Mouse (Mus musculus) intestine, embryonic 16.5 days (tissue): ENCODE data around the gene Med4. TPM values are rescaled to one million over a fixed set of nuclear protein-coding genes. Genes with fewer than 3 reads are reported as not detected.
A peak's percentile ranks its signal among the peaks of the same experiment; 100 is the strongest.

Experiments
- ATAC-seq: fragments of 200-750 bp; cut with Nextera tagmentation; 2 replicates; pipeline ENCODE4 v1.8.0; 2017; ENCODE audit warnings: moderate TSS enrichment, moderate library complexity
- H3K27ac ChIP-seq: fragments of 300-500 bp; sonication (generic); 2 replicates; pipeline ENCODE4 v1.5.1; 2014; ENCODE audit warnings: mild to moderate bottlenecking, low read length
- H3K27me3 ChIP-seq: fragments of 300-500 bp; sonication (generic); replicated peaks from 2 replicates; pipeline ENCODE4 v1.6.1; 2014; ENCODE audit warnings: low read length, control low read depth, mixed read lengths; ENCODE audit not compliant: control insufficient read depth, insufficient read depth
- H3K36me3 ChIP-seq: fragments of 300-500 bp; sonication (generic); 2 replicates; pipeline ENCODE4 v1.6.1; 2014; ENCODE audit warnings: low read length, control low read depth; ENCODE audit not compliant: control insufficient read depth, insufficient read depth
- H3K4me1 ChIP-seq: fragments of 300-500 bp; sonication (generic); 2 replicates; pipeline ENCODE4 v1.6.1; 2014; ENCODE audit warnings: low read length, control low read depth, mixed read lengths; ENCODE audit not compliant: control insufficient read depth, insufficient read depth
- H3K4me2 ChIP-seq: fragments of 300-500 bp; sonication (generic); 2 replicates; pipeline ENCODE4 v1.6.1; 2014; ENCODE audit warnings: low read depth, low read length, control low read depth
- H3K4me3 ChIP-seq: fragments of 300-500 bp; sonication (generic); 2 replicates; pipeline ENCODE4 v1.5.1; 2014; ENCODE audit warnings: mild to moderate bottlenecking, low read length
- H3K9ac ChIP-seq: fragments of 300-500 bp; sonication (generic); 2 replicates; pipeline ENCODE4 v1.6.1; 2014; ENCODE audit warnings: low read depth, low read length
- H3K9me3 ChIP-seq: fragments of 300-500 bp; sonication (generic); 2 replicates; pipeline ENCODE4 v1.6.1; 2016; ENCODE audit warnings: low read length, control low read depth; ENCODE audit not compliant: control insufficient read depth
- WGBS: fragments of 180-500 bp; shearing (Covaris S2); extraction: QIAGEN DNeasy Blood & Tissue Kit; methylation state at CpG from one replicate; pipeline ENCODE4 v1.1.7; 2014; 5-methylcytosine and 5-hydroxymethylcytosine counted together
- polyA plus RNA-seq: library from polyadenylated mRNA; unstranded; fragments of >200 nt; fragmentation: Nextera tagmentation; extraction: Ambion mirVana; gene quantifications from 2 replicates; pipeline ENCODE4 v1.2.1, GENCODE M21; 2015

Gene Med4
- polyA plus RNA-seq, 1 experiment from 2014 or later: 64.5 TPM

DNA sequence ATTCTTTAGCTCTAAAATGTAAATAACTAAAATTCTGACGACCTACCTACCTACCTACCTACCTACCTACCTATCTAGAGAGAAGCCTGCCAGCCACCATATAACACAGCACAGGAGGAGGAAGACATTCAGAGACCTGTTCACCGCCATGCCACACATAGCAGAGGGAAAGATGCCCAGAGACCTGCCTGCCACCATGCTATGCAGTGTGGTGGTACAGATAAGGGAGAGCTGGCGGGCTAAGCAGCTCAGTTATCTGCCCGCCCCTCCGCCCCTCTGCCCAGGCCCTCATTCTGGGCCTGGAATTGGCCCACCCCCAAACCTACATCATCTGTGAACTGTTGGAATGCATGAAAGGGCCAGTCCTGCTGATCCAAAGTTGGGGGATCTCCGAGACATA is 15.7 kb upstream of the Med4 start:
- WGBS: 75% methylated on average over 6 of the region's 6 CpGs

DNA sequence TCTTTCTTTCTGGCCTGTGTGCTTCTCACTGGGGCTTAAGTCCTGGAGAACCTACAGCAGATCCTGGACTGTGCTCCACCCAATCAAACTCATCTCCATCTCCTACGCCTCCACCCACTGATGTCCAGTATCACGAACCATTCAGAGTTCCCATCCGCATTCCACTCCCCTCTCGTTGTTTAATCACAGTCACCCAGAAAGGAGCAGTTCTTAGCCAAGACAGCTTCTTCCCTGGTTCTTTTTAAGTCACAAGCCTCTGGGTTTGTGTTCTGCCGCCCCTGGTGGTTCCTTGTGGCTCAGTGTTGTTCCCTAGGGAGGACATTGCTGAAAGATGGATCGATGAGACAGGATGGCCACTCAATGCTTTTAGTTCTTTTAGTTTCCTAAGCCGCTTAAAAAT is 14.1 kb upstream of the Med4 start:
- H3K36me3 ChIP-seq: no peaks in the 10 kb centered on the region
- ATAC-seq: no peak
- no peak overlapping the region for H3K9ac ChIP-seq
- H3K27me3 ChIP-seq: no peaks in the 10 kb centered on the region
- no peaks in the 10 kb centered on the region for H3K4me1 ChIP-seq
- 74% methylated on average over 7 of the region's 7 CpGs for WGBS
- H3K4me2 ChIP-seq: no peak overlapping the region
- H3K4me3 ChIP-seq: no peak overlapping the region
- peaks cover 3% of the 10 kb centered on the region; the same call in 1 of the 2 replicates for H3K9me3 ChIP-seq
- no peak overlapping the region for H3K27ac ChIP-seq

More for the DNA sequence above, 15.7 kb upstream of the Med4 start:
- no peak for ATAC-seq
- Histone ChIP-seq H3K4me3 (no peak overlapping the region), H3K36me3 (no peaks in the 10 kb centered on the region), H3K27me3 (no peaks in the 10 kb centered on the region), H3K27ac (no peak overlapping the region), H3K4me2 (no peak overlapping the region), H3K9me3 (peaks cover 3% of the 10 kb centered on the region; the same call in 1 of the 2 replicates), H3K9ac (no peak overlapping the region), H3K4me1 (no peaks in the 10 kb centered on the region)

DNA sequence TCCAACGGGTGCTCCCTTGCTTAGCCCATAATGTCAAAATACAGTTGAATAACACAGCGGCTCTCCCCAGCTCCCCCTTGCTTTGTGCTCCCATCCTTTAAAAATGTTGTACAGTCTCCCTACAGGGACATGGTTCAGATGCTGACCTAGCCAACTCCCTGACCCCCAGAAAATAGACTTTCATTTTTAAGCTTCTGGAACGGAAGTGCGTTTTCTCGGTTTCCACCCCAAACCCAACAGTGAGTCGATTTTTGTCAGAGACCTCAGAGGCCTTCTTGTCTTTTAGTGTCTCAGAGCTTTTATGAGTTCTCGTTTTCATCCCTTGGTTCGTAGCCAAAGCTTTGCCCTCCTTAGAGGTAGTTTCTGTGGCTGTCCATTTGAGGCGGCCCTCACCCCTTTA is 8.5 kb upstream of the Med4 start:
- no peaks in the 10 kb centered on the region for H3K9me3 ChIP-seq
- peaks cover 15% of the 10 kb centered on the region for H3K4me1 ChIP-seq
- H3K27ac ChIP-seq: no peak overlapping the region
- H3K36me3 ChIP-seq: no peaks in the 10 kb centered on the region
- no peak for ATAC-seq
- H3K9ac ChIP-seq: no peak overlapping the region
- 81% methylated on average over 9 of the region's 9 CpGs for WGBS
- H3K4me3 ChIP-seq: no peak overlapping the region
- H3K4me2 ChIP-seq: no peak overlapping the region
- H3K27me3 ChIP-seq: no peaks in the 10 kb centered on the region

DNA sequence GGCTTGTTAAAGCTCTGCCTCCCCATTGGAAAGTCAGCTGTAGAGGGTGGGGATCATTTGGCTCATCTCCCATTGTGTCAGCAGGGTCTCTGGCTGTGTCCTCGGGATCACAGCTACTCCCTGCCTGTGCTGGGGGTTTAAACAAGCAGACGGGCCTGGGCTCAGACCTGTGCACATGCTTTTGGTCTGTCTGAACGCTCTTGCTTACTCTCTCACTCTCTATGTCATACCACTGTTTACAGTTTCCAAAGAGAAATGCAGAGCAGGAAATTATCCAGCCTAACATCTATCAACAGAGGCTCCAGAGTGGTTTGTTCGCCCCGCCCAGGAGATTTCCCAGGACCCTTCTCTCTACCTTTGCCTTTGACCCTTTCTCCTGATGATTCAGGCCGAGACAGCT is 8.1 kb upstream of the Med4 start:
- ATAC-seq: peak; percentile 15; the same call in 1 of the 2 replicates
- Histone ChIP-seq H3K9me3 (no peaks in the 10 kb centered on the region), H3K9ac (no peak overlapping the region), H3K4me3 (no peak overlapping the region), H3K4me2 (no peak overlapping the region), H3K36me3 (no peaks in the 10 kb centered on the region), H3K4me1 (peaks cover 15% of the 10 kb centered on the region), H3K27ac (no peak overlapping the region), H3K27me3 (no peaks in the 10 kb centered on the region)
- 41% methylated on average over 6 of the region's 6 CpGs for WGBS

DNA sequence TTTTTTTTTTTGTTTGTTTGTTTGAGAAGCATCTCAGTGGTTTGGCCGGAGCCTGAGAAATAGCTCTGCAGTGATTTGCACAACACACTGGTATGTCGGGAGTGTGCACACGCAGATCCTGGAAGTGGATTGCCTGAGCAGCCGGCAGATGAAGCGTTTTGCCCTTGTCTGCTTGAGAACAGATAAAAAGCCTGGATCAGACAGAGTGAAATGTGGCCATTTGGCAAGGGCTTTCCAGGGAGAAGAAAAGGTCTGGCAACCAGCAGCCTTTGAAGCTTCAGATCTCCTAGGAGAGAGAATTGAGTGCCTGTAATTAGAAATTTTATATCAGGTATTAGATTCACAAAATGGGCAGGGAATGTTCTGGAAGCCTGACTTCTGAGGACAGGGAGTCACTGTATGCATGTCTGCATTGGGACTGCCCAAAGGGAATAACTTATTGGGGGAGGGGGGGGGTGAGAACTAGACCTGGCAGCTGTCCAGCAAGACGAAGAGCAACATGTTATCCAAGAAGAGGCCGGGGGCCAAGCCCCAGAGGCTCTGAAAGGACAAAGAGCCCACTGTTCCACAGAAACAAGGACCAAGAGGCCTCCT is 7.1 kb upstream of the Med4 start:
- no peaks in the 10 kb centered on the region for H3K36me3 ChIP-seq
- H3K9ac ChIP-seq: no peak overlapping the region
- H3K27ac ChIP-seq: peak overlapping the region; percentile 38
- ATAC-seq: peak; percentile 74
- WGBS: 33% methylated on average over 7 of the region's 7 CpGs
- no peak overlapping the region for H3K4me2 ChIP-seq
- no peaks in the 10 kb centered on the region for H3K9me3 ChIP-seq
- peaks cover 15% of the 10 kb centered on the region for H3K4me1 ChIP-seq
- no peaks in the 10 kb centered on the region for H3K27me3 ChIP-seq
- H3K4me3 ChIP-seq: no peak overlapping the region

DNA sequence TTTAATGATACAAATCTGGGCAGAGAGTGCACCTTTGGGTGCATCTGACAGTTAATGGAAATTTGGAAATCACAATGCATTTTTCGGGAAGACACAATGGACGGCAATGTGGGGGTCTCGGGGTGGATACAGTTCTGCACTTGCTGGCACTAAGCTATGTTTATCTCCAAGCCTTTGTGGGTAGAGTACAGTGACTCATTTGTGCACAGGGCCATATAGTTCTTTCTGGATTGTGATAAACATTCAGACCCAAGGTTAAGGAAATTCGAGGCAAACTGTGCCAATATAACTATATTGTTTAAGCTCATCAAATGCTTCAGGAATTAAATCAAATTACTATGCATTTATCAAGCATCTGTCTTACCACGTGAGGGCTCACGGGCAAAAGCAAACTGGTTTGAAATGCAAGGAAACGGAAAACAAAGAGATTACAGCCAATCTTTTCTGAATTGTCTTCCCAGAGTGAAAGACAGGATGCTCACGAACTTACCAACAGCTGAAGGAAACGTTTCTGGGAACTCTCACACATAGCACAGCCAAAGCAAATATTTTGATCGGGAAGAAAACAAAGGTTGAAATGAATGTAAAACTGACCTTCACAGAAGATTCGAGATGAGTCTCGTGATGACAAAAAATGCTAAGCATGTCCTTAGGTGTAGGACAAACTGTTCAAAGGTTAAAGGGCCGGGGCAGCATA is 6.4 kb upstream of the Med4 start:
- Histone ChIP-seq H3K4me1 (peaks cover 15% of the 10 kb centered on the region), H3K4me2 (no peak overlapping the region), H3K27ac (peak overlapping the region; percentile 38), H3K4me3 (no peak overlapping the region), H3K9me3 (no peaks in the 10 kb centered on the region), H3K9ac (no peak overlapping the region), H3K27me3 (no peaks in the 10 kb centered on the region), H3K36me3 (no peaks in the 10 kb centered on the region)
- WGBS: 49% methylated on average over 13 of the region's 13 CpGs
- ATAC-seq: peak; percentile 82

DNA sequence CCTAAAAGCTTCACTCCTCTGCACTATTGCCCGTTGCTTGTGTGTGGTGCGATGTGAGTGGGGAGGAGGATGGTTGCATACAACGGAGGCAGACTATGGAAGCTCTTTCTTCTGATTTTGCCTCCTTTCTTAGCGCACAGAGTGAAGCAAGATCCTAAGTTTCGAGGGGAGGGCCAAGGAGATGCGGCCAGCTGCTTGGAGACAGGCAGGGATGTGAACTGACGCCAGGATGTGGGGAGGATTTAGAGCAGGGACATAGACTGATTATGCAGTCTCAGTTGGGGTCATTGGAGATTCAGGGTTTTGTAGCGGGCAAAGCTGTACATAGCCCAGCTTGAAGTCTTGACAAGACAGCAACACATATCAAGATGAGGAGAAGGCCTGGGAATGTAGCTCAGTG is 3.5 kb upstream of the Med4 start:
- H3K36me3 ChIP-seq: no peaks in the 10 kb centered on the region
- no peak overlapping the region for H3K4me3 ChIP-seq
- no peaks in the 10 kb centered on the region for H3K27me3 ChIP-seq
- ATAC-seq: no peak
- H3K4me1 ChIP-seq: peaks cover 23% of the 10 kb centered on the region
- no peak overlapping the region for H3K4me2 ChIP-seq
- no peak overlapping the region for H3K27ac ChIP-seq
- H3K9ac ChIP-seq: no peak overlapping the region
- no peaks in the 10 kb centered on the region for H3K9me3 ChIP-seq
- 62% methylated on average over 8 of the region's 8 CpGs for WGBS

DNA sequence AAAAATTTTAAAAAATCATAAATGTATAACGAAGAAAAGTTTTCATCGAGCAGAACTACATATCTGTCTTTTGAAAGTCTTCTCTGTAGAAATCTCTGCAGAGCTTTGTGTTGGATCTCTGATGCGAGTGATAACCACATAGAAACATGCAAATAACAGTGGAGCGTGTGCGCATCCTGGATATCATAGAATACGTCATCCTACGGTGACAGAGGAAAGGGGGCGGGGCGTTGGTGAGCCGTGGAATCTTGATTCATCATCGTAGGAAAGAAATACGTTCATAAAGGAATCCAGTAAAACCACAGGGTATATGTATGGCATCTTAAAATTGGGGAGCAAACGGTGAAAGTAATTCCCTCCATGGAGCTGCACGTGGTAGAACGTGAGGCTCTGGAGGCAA is 2.6 kb upstream of the Med4 start:
- H3K27me3 ChIP-seq: no peaks in the 10 kb centered on the region
- H3K4me2 ChIP-seq: no peak overlapping the region
- no peak overlapping the region for H3K4me3 ChIP-seq
- no peak overlapping the region for H3K9ac ChIP-seq
- H3K36me3 ChIP-seq: 0 out of 2 replicates have a peak, but pooled peaks cover under 1% of the 10 kb centered on the region
- no peaks in the 10 kb centered on the region for H3K9me3 ChIP-seq
- 82% methylated on average over 15 of the region's 15 CpGs for WGBS
- no peak overlapping the region for H3K27ac ChIP-seq
- no peak for ATAC-seq
- peaks cover 16% of the 10 kb centered on the region for H3K4me1 ChIP-seq

DNA sequence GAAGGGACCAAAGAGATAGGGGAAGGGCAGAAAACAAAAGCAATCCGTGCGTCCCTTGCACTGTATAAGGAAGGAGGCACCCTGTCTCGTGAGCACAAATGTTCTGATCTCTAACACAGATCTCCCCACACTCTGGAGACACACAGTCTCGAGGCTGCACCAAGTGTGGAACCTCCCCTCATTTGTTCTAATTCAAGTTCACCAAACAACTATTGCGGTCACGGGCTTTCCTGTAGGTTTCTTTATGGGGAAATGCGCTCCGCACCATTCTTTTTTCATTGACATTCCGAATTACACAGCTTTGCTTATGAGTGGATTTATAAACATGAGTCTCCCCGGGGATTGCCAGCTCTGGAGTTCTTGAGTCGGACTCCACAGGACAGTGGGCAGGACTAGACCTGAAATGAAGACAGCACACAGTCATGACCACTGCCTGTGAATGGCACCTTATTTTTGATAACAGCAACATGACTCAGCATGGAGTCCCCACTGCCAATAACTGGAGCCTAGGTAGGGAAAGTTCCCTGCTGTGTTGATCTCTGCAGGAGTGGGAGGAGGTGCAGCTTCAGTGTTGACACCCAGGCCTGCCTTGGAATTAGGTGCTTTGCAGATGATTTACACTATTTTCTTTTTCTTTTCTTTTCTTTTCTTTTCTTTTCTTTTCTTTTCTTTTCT is 2.0 kb upstream of the Med4 start:
- no peak for ATAC-seq
- 52% methylated on average over 11 of the region's 11 CpGs for WGBS
- Histone ChIP-seq H3K27ac (no peak overlapping the region), H3K9me3 (no peaks in the 10 kb centered on the region), H3K27me3 (no peaks in the 10 kb centered on the region), H3K36me3 (peaks cover 4% of the 10 kb centered on the region; the same call in 1 of the 2 replicates), H3K4me2 (0 out of 2 replicates have a peak overlapping the region, but pooled peaks have one; percentile 7), H3K4me3 (no peak overlapping the region), H3K9ac (no peak overlapping the region), H3K4me1 (peaks cover 12% of the 10 kb centered on the region)
